Mouse (Mus musculus) fat pad, adult 2 months (tissue): ENCODE results near the gene Trnp1.

Experiments used
- DNase-seq: peaks from one replicate; pipeline ENCODE4 v3.0.0-alpha.2; 2011; ENCODE audit warnings: low read depth, low spot score; ENCODE audit errors: extremely low read depth

Gene Trnp1

DNA sequence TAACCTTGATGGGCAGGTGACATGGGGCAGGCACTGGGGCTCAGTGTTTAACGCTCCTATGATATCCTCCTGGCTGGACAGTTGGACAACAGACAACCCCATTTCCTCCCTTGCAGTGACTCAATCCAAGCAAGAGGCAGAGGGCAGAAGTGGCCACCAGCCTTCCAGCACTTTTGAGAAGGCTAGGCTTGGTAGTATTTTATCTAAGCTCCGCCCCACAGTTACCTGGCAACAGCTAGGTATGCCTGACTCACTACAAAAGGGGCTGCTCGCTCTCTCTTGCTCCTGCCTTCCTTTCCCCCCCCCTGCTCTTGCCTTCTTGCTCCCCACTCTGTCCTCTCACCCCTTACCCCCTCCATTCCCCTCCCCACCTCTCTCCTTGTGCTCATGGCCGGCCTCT, 37.0 kb downstream of the Trnp1 start:
- DNase-seq, result no peak

DNA sequence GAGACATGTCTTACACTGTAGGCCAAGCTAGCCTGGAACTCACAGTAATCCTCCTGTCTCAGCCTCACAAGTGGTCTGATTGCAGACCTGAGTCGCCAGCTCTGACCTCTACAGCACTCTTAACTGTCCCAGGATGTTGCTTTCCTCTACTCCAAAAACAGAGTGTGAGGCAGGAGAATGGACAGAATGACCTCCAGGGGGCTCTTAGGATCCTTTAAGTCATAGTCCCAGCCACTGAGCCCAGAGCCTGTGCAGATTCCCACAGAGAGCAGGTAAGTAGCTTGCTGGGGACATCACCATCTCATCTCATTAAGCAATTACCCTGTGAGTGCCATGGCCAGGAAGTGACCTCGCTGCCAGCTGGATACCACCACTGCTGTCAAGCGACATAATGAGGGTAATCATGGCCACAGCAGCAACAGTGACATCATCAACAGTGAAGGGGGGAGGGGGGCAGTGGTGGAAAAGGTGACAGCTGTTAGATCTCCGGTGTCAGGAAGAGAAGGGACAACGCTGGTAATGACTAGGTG, 37.5 kb downstream of the Trnp1 start:
- no peak for DNase-seq

DNA sequence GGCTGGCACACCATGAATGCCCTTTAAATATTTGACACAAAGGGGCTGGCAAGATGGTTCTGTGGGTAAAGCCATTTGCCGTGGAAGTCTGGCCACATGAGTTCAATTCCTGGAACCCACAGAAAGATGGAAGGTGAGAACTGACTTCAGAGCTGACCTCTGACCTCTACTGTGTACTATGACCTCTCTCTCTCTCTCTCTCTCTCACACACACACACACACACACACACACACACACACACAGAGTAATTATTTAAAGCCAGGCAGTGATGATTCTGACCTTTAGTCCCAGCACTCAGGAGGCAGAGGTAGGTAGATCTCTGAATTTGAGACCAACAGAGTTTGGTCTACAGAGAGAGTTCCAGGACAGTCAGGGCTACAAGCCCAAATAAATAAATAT, 38.3 kb downstream of the Trnp1 start:
- DNase-seq, result no peak

DNA sequence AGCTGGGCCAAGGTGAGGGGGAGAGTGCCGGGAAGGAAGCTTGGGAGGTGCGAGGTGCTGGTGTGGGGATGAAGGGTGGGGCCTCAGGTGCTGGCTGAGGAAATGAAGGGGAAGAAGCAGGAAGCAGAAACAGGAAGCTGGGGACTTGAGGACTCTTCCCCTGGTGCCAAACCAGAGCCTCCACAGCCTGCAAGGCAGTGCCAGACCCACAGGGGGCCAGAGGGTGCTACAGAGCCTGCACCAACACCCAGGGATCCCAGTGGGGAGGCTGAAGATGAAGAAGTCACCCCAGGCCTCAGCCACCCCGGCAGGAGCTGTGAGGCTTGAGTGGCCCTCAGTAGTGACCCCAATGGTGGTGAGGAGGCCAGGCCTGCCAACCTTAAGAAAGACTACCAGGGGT, 40.3 kb downstream of the Trnp1 start:
- no peak for DNase-seq

DNA sequence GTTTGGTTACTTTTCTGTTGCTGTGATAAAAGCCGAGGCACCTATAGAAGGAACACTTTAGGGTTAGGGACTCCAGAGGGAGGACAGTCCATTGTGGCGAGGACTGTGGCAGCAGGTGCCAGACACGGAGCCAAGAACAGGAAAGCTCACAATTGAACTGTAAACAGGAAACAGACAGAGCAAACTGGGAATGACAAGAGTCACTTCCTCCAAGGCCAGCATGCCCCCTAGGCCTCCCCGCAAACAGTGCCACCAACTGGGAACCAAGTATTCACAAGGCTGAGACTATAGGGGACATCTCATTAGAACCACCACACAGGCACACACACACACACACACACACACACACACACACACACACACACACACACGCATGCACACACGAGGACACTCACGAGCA, 45.9 kb downstream of the Trnp1 start:
- no peak for DNase-seq

DNA sequence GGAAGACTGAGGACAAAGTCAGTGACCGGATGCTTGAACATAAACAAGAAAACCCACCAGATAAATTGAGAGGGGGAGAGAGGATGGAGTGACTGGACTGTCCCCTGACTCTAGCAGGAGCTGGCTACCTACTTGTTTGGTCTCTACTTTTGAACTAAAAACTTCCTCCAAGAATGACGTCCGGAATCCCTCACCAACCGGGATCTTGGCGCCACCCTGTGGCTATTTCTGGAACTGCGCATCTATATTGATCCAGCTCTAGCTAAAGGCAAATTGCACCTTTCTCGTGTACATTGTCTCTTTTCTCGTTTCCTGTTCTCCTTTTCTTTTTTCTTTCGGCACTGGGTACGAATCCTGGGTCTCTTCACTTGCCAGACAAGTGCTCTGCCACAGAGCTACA, 46.8 kb downstream of the Trnp1 start:
- no peak for DNase-seq

DNA sequence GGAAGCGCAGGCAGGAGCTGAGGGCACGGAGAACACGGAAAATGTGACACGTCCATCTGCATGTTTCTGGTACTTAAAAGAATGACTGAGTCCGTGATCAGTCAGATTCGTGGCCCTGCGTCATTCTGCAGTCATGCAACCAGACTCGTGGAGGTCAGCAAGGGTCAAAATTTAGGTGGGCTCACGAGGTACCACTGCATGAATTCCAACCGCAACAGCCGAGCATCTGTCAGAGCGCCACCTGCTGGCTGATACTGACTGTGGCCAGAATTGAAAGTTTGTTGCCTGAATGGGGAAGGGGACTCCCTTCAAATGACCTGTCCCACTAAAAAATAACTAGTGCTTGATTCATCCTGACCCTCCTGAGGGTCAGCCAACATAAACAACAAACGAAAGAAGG, 48.6 kb downstream of the Trnp1 start:
- DNase-seq, result no peak

DNA sequence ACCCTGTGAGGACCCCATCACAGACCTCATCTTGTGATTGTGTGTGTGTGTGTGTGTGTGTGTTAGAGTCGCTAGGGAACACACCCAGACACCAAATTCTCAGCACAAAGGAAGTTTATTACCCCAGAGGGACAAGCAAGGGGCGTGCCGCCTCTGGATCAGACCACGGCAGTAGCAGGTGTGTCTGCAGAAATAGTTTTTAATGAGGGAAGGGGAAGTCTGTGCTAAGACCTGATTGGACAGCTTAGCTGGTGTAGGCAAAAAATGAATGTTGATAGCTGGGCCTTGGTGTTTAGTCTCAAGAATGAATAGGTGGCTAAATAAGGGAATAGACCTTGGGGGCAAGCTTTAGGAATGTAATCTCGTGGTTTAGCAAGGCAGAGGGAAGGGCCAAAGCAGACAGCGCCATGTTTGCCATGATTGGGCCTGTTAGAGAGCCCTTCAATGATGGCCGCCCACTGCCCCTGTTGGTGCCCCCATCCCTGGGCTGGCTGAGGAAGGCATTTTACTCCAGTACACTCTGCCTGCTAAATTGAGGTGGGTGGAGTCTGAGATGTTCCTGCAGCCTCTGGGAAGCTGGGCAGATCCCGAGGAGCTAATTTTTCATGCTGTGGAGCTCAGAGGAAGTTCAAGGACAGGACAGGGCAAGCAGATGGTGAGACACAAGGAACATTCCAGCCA, 49.5 kb downstream of the Trnp1 start:
- no peak for DNase-seq

DNA sequence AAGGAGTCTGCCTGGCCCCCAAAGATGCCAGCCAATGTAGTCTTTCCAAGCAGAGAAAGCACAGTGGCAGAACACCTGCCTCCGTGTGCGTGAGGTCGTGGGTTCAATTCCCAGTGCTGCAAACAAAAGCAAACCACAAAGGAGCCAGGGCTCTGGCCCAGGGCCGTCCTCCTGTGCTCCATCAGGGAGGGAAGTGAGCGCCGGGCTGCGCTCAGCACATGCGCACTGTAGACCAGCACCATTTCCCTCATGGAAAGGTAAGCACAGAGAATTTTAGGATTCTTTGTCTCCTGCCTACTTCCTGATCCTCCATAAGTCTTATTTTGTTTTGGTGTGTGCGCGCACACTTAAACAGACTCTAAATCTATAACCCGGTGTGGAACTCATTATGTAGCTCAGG, 50.4 kb downstream of the Trnp1 start:
- DNase-seq, result no peak

DNA sequence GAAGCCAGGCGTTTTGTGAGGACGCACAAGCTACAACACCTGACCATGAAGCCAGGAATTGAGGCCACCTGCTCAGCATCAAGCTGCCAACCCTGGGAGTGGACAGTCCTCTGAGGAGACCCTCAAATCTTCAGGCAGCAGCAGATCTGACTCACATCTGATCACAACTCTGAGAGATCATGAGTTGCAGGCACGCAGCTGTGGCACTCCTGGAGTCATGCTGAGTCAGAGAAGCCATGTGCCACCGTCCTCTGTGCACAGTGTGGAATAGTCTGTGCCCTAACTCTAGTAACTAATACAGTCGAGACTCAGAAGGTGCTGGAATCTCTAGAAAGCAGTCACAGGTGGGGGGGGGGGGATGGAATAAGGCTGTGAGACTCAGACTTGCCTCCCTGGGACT, 51.0 kb downstream of the Trnp1 start:
- DNase-seq, result no peak

DNA sequence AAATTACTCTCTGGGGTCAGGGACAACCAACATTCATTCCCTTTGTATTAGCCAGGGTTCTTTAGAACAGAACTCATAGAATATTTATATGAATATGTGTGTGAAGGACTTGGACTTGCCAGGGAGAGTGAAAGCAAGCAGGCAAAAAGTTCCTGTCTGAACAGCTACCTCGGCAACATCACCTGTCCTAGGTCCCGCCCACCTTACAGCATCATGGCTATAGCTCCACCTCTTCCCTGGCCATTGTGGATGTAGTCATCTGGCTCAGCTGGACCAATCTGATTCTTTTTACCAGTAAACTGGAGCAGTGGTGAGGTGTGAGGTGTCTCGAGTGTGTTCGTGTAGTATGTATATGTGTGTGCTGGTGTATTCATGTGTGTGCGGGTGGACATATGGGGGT, 52.6 kb downstream of the Trnp1 start:
- DNase-seq, result no peak

DNA sequence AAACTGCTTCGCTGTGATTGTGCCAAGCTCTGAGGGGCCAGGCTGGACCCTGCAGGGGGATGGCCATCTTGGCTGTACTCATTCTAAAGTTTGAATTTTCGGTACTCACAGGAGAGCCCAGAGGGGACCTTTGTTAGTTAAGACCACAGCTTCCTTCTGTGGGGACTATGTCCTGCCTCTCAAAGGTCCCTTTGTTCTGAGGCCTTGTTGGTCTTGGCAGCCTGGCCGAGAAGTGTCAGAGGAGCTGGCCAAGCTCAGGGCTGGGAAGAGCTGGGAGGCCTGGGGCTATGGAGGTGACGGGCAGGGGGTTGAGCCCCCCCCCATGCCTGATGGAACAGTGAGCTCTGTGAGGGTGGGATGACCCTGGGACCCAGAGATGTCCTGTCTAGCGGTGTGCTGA, 55.3 kb downstream of the Trnp1 start:
- DNase-seq, result no peak

DNA sequence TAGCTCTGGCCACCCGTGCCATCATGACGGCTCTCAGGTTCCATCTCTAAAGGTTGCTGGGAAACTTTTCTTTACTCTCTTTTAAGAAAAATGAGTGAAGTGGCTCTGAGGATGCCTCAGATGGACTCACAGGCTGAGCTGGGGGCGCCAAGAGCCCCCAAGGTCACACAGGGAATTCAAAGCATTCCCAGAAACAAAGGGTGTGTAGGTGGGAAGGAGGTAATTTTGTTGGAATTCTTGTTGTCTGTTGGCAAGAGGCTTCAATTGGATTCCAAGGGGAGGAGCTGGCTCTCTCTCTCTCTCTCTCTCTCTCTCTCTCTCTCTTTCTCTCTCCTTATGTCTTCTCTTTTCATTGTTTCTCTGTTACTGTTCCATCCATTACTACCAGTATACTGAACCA, 56.2 kb downstream of the Trnp1 start:
- no peak for DNase-seq
